Mouse (Mus musculus) liver, embryonic 18 days (tissue): ENCODE data around the gene Gm13057. TPM values are rescaled to one million over a fixed set of nuclear protein-coding genes. Genes with fewer than 3 reads are reported as not detected.

ENCODE experiments used
- polyA plus RNA-seq: library from polyadenylated mRNA; depleted of rRNA; stranded (reverse); fragments of >200 nt; gene quantifications from 2 replicates; pipeline ENCODE4 v1.2.3, GENCODE M21; 2012; rRNA removed

Gene Gm13057
- not detected in 2 replicates for polyA plus RNA-seq

DNA sequence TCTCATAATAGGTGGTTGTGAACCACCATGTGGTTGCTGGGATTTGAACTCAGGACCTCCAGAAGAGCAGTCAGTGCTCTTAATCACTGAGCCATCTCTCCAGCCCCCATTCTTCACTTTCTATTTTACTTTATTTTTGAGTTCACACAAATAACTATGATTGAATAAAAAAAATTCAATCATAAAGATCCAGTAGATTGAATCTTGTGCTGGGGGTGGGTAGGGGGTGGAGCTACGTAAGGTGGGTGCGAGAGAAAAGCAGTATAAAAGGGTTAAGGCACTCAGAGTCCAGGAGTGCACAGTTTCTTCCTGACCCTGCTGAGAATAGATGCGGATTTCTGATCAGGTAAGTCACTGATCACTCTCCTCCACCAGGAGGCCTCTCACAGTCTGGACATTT, at the start of gene Gm13057, which contains the start of gene BC080695:
TSS of gene Gm13057 (plus strand) at position 310 of the 400 bp plus-strand sequence.
TSS of gene BC080695 (plus strand) at position 301 of the 400 bp plus-strand sequence.

DNA sequence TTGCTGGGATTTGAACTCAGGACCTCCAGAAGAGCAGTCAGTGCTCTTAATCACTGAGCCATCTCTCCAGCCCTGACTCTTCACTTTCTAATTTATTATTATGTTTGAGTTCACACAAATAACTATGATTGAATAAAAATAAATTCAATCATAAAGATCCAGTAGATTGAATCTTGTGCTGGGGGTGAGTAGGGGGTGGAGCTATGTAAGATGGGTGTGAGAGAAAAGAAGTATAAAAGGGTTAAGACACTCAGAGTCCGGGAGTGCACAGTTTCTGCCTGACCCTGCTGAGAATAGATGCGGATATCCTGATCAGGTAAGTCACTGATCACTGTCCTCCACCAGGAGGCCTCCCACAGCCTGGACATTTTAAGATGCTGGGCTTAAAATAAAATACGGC, 40.5 kb upstream of the Gm13057 start, which contains the start of gene Gm13043:
TSS of gene Gm13043 (plus strand) at position 301 of the 400 bp plus-strand sequence.

DNA sequence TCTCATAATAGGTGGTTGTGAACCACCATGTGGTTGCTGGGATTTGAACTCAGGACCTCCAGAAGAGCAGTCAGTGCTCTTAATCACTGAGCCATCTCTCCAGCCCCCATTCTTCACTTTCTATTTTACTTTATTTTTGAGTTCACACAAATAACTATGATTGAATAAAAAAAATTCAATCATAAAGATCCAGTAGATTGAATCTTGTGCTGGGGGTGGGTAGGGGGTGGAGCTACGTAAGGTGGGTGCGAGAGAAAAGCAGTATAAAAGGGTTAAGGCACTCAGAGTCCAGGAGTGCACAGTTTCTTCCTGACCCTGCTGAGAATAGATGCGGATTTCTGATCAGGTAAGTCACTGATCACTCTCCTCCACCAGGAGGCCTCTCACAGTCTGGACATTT, 15.9 kb upstream of the Gm13057 start, which contains the start of gene Gm13040:
TSS of gene Gm13040 (plus strand) at position 301 of the 400 bp plus-strand sequence.

Other genes starting within 250 kb of the Gm13057 start
- not detected in 2 replicates for gene Lrrc38, start 202.0 kb upstream of the Gm13057 start, polyA plus RNA-seq
- not detected in 2 replicates for gene Pramel1, start 157.3 kb upstream of the Gm13057 start, polyA plus RNA-seq
- gene Pramef8, start 139.3 kb upstream of the Gm13057 start, polyA plus RNA-seq: 1.7 TPM in 2 replicates
- not detected in 2 replicates for gene Oog4, start 101.4 kb upstream of the Gm13057 start, polyA plus RNA-seq
- not detected in 2 replicates for gene Gm13043, start 40.4 kb upstream of the Gm13057 start, polyA plus RNA-seq
- not detected in 2 replicates for gene Gm13040, start 15.8 kb upstream of the Gm13057 start, polyA plus RNA-seq
- not detected in 2 replicates for gene BC080695, start within 50 bp of the Gm13057 start, polyA plus RNA-seq
- gene Gm13083, start 63.3 kb downstream of the Gm13057 start, polyA plus RNA-seq: not detected in 2 replicates
- not detected in 2 replicates for gene Gm13088, start 105.5 kb downstream of the Gm13057 start, polyA plus RNA-seq
- not detected in 2 replicates for gene Gm13089, start 151.0 kb downstream of the Gm13057 start, polyA plus RNA-seq
- gene Gm13078, start 167.7 kb downstream of the Gm13057 start, polyA plus RNA-seq: not detected in 2 replicates
- gene Gm13023, start 237.6 kb downstream of the Gm13057 start, polyA plus RNA-seq: not detected in 2 replicates